Mouse (Mus musculus): Measurements from ENCODE around the gene Lrrc15. TPM values are rescaled to one million over a fixed set of nuclear protein-coding genes. Genes with fewer than 3 reads are reported as not detected.

Gene Lrrc15
- total RNA-seq, 1 experiment from 2014 or later: not detected

DNA sequence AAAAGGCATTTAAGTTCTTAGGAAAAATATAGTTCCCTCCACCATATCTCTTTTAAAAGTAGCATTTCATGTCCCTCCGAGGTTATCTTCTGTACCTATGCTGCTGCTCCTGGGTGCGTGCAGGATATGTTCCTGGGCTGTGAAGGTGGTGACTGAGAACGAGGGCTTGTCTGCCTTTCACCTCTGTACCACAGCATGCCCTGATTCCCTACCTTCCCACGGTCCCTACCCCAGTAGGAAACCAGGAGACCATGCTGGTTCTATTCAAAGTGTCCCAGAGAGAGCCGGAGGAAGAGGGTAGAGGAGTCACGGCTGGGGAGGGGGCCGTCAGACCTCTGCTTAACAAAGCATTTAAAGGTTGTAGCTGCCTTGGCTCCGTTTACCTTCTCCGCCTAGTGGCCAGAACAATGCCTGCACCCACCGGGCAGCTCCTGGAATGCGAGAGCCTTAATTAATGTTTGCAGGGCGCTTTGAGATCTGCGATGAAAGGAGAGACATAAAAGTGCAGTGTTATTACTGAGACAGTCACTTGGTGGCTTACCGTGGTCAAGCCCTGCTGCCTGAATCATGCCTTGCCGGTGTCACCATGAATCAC lies 784 bp upstream of the Lrrc15 start:
- ATAC-seq (ENCODE audit: extremely low read depth, insufficient number of reproducible peaks, low FRiP score, poor library complexity, severe bottlenecking): peak; percentile 42; the same call in 1 of the 2 replicates

- no peak for ATAC-seq (ENCODE audit: extremely low read depth, insufficient number of reproducible peaks, low FRiP score, poor library complexity, severe bottlenecking)
Observed at GRCm38 (mm10) chr16:30280676-30281297, 2.3 kb downstream of the Lrrc15 start.

- ATAC-seq (ENCODE audit: extremely low read depth, insufficient number of reproducible peaks, low FRiP score, poor library complexity, severe bottlenecking): no peak
Observed at GRCm38 (mm10) chr16:30278406-30278805, 4.7 kb downstream of the Lrrc15 start.

GRCm38 (mm10) chr16:30275558-30276340 lies 7.3 kb downstream of the Lrrc15 start:
- ATAC-seq (ENCODE audit: extremely low read depth, insufficient number of reproducible peaks, low FRiP score, poor library complexity, severe bottlenecking): no peak

GRCm38 (mm10) chr16:30273065-30273464 lies 10.0 kb downstream of the Lrrc15 start:
- ATAC-seq (ENCODE audit: extremely low read depth, insufficient number of reproducible peaks, low FRiP score, poor library complexity, severe bottlenecking): no peak

DNA sequence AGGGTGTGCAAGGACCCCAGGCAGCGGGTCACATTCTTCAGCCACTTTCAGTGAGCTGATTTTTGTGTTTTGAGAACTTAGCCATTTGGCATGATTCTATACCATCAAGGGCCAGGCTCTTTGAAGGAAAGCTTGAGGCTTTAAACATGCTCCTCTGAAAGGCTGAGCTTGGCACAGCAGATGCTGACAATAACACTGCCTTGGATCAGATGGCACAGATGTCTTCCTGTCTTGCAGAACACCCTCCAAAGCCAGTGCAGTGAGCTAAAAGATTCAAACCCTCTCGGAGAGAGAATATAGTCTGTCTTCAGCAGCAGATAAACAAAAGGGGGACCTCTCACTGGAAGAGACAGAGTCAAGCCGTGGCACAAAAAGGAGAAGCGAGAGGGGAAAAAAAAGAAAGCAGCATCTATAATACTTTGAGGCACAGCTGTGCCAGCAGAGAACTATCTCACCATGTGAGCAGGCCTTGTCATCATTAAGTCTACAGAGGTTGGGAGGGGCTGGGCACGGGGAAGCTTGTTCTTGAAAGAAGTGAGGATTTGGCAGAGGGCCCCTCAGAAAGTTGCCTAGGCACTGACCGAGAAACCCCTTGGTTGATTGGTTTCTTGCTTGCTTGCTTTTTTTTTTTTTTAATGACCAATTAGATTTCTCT lies 11.0 kb downstream of the Lrrc15 start:
- ATAC-seq (ENCODE audit: extremely low read depth, insufficient number of reproducible peaks, low FRiP score, poor library complexity, severe bottlenecking): no peak

GRCm38 (mm10) chr16:30271223-30271761 lies 11.8 kb downstream of the Lrrc15 start:
- no peak for ATAC-seq (ENCODE audit: extremely low read depth, insufficient number of reproducible peaks, low FRiP score, poor library complexity, severe bottlenecking)

DNA sequence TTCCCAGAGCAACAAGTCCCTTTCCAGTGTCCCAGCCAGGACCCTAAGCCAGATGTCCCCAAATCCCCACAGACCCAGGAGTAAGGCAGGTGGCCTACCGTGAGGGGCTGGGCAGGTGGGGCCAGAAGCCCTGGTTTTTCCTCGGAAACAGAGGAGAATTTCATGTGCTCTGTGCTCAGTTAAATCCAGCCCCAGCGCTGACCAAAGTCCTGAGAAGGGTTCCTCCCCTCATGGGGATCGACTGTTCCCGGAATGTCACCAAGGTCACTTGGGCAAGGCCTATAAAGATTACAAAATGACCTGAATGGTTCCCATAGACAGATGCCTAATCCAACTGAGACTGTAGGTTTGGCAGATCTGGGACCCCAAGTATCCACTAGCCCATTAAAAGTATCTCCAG lies 15.7 kb downstream of the Lrrc15 start, which contains the start of gene Cpn2:
Gene Cpn2 (minus strand): TSS at position 141 of the 400 bp plus-strand sequence.
- no peak for ATAC-seq (ENCODE audit: extremely low read depth, insufficient number of reproducible peaks, low FRiP score, poor library complexity, severe bottlenecking)

DNA sequence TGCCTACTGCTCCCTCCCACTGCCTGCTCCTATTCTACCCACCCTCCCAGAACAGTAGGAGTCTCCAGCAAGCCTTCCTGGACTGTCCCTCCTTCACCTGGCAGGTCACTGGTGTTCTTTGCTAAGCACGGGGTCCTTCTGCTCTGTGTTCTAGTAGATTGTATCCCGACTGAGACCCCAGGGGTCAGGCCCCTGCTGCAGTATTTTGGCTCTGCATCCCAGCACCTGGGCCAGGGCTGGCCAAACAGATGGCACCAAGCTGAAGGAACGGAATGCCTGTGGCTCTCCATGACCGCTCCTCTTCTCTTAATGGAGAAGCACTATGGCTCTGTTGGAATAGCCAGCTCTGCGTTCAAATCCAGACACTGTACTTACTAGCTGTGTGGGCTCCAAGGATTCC lies 16.5 kb downstream of the Lrrc15 start:
- ATAC-seq (ENCODE audit: extremely low read depth, insufficient number of reproducible peaks, low FRiP score, poor library complexity, severe bottlenecking): no peak

- no peak for ATAC-seq (ENCODE audit: extremely low read depth, insufficient number of reproducible peaks, low FRiP score, poor library complexity, severe bottlenecking)
Observed at GRCm38 (mm10) chr16:30265611-30266010, 17.4 kb downstream of the Lrrc15 start.

DNA sequence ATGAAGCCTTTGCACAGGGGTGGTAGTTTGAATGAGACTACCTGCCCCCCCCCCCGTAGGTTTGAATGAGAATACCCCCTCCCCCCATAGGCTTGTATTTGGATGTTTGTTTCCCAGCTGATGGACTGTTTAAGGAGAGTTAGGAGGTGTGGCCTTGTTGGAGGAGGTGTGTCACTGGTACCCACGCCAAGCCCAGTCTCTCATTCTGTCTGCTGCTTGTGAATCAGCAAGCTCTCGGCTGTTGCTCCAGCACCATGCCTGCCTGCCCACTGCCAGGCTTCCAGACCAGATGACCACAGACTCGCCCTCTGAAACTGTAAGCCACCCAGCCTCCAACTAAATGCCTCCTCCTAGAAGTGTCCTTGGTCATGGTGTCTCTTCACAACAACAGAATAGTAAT lies 19.9 kb downstream of the Lrrc15 start:
- no peak for ATAC-seq (ENCODE audit: extremely low read depth, insufficient number of reproducible peaks, low FRiP score, poor library complexity, severe bottlenecking)

DNA sequence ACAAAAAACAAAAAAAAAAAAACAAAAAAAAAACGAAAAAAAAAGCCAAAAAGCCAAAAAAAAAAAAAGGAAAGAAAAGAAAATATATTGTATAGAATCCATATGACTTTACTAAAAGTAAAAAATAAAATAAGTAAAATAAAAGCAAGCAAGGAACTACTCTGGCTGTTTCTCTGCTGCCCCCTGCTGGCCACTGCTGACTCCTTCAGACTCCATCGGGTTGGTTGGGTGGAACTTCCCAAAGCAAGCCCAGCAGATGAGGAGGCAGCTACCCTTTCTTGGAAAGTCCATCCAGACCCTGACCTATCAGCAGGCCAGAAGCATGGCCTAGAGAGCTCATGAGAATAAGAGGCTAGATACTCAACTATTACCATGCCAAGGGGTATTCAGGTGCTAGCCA lies 20.4 kb downstream of the Lrrc15 start:
- ATAC-seq (ENCODE audit: extremely low read depth, insufficient number of reproducible peaks, low FRiP score, poor library complexity, severe bottlenecking): 0 out of 2 replicates have a peak, but pooled peaks have one; percentile 35

- no peak for ATAC-seq (ENCODE audit: extremely low read depth, insufficient number of reproducible peaks, low FRiP score, poor library complexity, severe bottlenecking)
Observed at GRCm38 (mm10) chr16:30262157-30262556, 20.9 kb downstream of the Lrrc15 start.

GRCm38 (mm10) chr16:30261341-30261740 lies 21.7 kb downstream of the Lrrc15 start:
- no peak for ATAC-seq (ENCODE audit: extremely low read depth, insufficient number of reproducible peaks, low FRiP score, poor library complexity, severe bottlenecking)

GRCm38 (mm10) chr16:30260012-30260635 lies 22.9 kb downstream of the Lrrc15 start:
- ATAC-seq (ENCODE audit: extremely low read depth, insufficient number of reproducible peaks, low FRiP score, poor library complexity, severe bottlenecking): no peak

- no peak for ATAC-seq (ENCODE audit: extremely low read depth, insufficient number of reproducible peaks, low FRiP score, poor library complexity, severe bottlenecking)
Observed at GRCm38 (mm10) chr16:30259444-30259843, 23.6 kb downstream of the Lrrc15 start.

DNA sequence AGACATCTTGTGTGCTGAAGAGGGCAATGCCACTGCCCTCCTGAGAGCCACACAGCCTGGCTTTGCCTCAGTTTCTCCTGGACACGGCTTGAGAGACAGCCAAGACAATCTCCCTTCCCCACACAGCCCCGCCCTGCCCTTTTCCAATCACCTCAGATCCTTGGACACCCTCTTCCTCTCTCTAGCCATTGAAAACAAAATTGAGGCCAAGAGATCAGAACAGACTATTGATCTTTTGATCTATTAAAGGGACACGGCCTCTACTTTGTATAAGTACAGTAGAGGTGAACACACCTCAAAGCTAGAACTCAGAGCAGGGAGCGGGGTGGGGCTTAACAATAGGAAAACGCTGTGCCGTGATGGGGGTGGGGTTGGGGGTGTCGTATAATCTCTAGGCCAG lies 24.6 kb downstream of the Lrrc15 start:
- ATAC-seq (ENCODE audit: extremely low read depth, insufficient number of reproducible peaks, low FRiP score, poor library complexity, severe bottlenecking): no peak

- no peak for ATAC-seq (ENCODE audit: extremely low read depth, insufficient number of reproducible peaks, low FRiP score, poor library complexity, severe bottlenecking)
Observed at GRCm38 (mm10) chr16:30257718-30258117, 25.3 kb downstream of the Lrrc15 start.

DNA sequence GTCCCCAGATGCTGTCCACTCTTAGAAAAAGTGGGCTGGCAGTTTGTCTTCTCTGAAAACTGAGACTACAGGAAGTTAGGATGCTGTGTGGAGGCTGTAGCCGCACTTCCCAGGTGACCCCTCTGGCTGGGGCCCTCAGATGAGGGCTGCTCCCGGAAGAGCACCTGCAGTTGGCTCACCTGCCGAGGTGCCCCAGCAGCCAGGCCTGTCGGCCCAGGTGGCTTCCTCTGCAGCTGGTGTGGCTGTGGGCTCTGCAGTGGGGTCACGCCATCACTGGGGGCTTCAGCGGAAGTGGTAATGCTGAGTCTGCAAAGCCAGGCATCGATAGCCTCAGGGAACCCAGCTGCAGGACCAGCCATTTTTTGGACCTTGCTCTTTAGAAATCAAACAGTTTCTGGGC lies 28.0 kb downstream of the Lrrc15 start:
- no peak for ATAC-seq (ENCODE audit: extremely low read depth, insufficient number of reproducible peaks, low FRiP score, poor library complexity, severe bottlenecking)
